Mouse (Mus musculus) embryo, embryonic 9.5 days (tissue): ENCODE measurements at regions not wholly inside any gene's neighbourhood (a gene's known extent, or its start where the extent isn't known, plus 50 kb on each side); places are given as distances from the start of the nearest gene placed in this dataset.
A peak's percentile ranks its signal among the peaks of the same experiment; 100 is the strongest.
"Not testable (repeated sequence)": the region's sequence is repeated elsewhere in the genome, so short reads cannot be mapped to it uniquely, and the experiment has no call there.

Source experiments
- DNase-seq: peaks from one replicate; pipeline ENCODE4 v3.0.0-alpha.2; 2017; ENCODE audit errors: extremely low spot score

DNA sequence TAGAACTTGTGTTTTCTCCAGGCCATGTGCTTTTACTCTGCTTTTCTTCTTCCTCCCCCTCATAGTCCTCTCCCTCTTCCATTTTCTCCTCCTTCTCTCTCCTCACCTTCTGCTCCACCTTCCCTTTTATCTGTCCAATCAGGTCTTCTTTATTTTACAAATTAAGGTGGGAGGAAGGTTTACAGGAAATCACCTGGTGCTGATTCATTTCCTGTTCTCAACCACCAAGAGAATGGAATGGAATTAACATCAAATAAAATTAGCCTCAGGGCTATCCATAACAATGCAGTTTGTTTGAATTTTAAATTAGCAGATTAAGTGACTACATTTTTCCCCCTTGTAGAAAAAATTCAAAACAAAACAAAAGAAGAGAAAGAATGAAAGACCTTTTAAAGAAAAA lies 414.3 kb upstream of the Slc39a10 start:
- DNase-seq = no peak

DNA sequence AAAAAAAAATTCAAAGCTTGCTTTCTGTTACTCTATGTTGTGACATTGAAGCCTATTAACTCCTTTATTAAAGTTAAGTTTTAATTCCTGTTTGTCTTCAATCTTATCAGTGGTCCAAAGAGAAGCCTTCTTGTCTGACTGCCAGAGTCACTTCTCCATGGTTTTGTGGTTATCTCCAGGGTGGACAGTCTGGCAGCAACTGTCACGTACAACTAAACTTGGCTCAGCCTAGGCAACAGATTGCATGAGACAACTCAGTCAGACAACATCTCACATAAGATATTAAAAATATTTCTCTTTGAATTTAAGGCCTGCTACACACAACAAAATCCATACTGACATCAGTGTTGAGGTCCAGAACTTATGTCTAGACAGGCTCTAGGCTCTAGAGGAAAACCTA lies 406.7 kb upstream of the Slc39a10 start:
- DNase-seq = no peak

DNA sequence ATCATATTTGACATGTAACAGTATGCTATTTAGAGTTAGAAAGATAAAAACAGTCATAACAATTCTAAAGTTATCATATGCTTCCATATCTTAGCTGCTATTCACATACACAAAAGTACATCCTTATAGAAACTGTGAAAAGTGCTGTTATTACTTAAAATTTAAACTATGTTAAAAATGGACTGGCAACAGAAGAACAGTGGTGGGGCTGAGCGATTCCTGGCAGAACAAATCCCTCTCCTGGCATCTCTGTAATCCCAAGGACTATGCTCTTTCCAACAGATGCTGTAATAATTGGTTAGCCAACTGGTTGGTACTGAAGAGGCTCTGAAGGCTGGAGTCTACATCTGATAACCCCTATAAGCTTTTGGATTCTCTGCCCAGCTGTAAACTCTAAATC lies 393.0 kb upstream of the Slc39a10 start:
- DNase-seq = no peak

DNA sequence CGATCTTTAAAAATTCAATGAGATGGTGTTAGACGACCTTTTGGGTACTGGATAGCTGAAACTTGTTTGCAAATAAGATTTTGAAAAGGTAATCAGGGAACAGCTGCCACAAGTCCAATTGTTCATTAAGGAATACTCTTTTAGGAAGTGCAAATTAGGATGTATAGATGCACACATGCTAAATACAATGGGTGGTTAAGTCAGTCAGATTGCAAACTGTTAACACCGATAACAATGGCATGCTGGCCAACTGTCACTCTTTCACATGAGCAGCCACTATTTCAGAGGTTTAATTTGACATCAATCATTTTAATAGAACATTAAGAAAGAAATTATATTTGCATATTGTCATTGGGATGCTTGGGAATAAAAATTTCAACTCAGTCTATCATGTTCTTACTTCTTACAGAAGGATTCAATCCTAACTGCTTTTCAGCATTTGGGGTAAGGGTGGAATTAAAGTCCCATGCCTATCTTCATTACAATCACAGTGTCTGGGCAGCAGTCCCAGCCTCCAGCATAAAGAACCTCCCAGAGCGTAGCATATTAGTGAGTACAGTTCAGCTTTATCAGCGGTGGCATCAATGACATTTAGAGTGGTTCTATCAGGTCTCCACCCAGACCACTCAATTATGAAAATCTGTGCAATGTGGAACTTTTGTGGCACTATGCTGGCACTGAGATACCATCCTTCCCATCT lies 385.8 kb upstream of the Slc39a10 start:
- DNase-seq = no peak

DNA sequence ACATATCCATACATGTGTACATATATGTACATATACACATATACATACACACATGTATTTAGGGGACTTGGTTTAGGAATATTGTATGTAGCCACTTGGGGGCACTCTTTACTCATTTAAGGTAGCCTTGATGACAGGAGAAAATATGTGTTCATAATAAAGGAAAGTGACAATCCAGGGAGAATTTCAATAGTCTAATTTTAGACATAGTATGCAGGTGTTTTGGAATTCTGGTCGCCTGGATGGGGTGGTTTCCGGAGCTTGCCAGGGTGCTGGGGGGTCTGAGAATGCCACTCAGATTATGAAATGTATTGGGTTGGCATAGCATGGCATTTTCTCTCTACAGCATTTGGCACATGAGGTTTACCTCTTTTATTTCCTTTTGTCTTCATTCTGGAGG lies 385.2 kb upstream of the Slc39a10 start:
- DNase-seq = peak; percentile 54

DNA sequence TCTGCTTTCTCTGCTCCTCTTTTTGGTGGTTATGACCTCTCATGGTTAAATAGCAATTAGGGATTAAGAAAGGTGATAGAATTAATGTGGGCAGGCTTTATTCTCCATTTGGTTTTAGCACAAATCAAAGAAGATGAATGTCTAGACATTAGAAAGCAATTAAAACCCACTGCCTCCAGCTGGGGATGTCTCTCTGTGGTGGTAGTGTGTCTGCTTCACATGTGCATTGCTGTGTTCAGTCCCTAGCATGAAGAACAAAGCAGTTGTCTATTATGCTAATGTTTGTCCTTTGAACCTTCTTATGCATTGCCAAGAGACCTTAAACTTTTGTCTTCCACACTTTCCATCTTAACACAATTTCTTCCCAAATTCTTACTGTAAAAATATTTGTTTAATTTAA lies 379.5 kb upstream of the Slc39a10 start:
- DNase-seq = no peak

DNA sequence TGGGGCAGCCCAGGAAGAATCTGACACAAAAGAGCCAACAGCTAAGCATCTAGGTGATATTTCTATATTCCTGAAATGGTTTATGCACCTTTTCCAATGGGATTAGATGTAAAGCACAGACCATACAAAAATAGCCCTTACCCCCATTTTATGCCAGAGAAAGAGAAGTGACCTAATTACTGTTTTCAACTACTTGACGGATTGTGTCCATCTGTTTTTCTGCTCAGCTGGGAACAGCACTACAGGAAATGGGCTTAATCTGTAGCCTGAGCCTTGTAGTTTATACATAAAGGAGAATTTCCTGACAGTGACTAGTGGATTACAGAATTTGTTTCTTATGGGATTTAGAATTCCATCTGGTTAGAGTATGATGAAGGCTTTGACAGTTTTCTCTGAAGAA lies 371.0 kb upstream of the Slc39a10 start:
- peak; percentile 4 for DNase-seq

DNA sequence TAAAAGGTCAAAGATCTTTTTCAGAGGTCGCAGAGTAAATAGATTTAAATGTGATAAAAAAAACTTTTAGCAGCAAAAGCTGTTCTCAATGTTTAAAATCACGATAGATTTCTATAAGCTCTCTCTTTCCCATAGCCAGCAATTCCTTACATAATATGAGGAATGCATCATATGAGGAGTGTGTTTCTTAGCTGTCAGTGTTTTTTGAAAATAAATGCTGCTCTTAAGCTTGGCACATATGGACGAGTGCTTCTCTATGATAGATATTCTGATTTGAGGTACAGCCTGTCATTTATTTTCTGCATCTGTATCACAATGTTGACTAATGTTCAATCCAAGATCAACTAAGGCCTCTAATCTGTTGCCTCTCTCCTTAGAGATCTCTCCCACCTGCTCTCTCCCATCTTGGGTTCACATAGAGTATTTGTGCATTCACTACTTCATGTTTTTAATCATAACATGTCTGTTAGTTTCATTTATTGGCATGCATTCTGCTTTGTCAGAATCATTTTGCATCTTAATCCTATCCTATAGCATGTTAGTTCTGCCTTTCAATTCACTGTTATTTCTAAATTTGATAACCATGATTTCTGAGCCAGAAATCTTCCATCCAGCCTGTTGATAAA lies 369.0 kb upstream of the Slc39a10 start:
- no peak for DNase-seq

DNA sequence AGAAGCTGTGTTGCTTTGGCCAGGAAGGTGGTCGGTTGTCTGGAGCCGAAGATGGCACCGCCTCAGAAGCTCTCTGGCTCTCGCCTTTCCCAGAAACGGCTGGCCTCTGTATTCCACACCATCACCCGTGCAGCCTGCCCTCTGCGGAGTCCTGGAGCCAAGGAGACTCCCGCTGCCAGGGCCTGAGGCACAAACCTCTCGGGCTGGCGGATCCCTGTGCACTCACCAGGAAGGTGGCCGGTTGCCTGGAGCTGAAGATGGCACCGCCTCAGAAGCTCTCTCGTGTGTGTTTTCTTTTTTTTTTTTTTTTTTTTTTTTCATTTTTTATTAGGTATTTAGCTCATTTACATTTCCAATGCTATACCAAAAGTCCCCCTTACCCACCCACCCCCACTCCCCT lies 358.1 kb upstream of the Slc39a10 start:
- DNase-seq = not testable (repeated sequence)

DNA sequence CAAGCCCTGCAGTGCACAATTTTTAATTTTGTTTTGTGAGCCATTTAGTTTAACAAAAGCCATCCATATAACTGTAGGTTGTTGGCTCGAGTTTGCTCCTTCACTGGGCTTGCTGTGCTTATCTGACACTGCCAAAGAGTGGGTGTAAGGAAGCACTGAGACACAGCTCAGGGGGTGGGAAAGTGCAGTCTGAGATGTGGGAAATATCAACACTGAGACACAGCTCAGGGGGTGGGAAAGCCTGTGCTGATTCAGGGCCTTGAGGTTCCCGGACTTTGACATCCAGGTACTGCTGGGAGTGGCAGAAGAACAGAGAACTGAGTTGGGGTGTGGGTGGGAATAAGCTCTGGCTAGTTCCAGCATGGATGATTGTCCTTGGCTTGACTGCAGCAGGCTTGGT lies 324.4 kb upstream of the Slc39a10 start:
- no peak for DNase-seq

DNA sequence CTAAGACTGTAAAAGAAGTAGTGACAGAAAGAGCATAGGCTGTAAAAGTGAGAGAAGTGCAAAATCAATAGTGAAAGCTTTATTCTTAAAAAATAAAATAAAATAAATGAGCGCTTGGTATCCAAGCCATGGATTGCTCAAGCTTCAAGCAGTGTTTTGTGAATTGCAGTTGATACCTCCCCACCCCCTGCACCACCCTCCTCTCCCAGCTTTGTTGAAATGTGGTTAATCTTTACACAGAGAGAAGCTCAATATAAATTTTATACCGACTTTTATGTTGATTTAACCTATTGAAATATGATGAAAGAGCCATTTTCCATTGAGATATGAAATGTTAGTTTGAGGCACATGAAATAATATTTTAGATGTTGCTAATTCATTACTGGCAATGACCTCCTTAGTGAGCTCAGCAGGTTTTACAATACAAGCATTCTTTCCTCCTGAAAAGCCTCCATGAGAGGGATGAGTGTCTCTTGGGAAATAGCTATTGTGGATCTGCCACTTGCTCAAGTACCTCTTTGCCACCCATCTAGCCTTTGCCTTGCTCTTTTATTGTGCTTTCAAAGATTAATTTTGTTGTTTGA lies 323.9 kb upstream of the Slc39a10 start:
- DNase-seq = no peak

DNA sequence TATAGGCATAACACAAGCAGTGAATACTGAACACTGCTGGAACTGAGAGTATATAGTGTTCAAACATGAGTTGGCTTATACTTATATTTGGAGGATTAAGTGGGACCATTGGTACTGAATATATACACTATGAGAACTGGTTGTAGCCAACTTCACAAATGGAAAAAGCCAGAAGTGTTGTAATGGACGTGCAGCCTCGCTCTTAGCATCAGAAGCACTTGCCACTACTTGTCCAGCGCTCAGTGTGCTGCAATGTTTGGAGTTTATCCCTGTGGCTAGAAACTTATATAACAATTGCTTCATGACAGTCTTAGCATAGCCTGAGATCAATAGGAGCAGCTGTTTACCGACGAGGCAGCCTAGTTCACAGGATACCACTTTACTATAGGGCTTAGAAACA lies 320.8 kb upstream of the Slc39a10 start:
- no peak for DNase-seq

DNA sequence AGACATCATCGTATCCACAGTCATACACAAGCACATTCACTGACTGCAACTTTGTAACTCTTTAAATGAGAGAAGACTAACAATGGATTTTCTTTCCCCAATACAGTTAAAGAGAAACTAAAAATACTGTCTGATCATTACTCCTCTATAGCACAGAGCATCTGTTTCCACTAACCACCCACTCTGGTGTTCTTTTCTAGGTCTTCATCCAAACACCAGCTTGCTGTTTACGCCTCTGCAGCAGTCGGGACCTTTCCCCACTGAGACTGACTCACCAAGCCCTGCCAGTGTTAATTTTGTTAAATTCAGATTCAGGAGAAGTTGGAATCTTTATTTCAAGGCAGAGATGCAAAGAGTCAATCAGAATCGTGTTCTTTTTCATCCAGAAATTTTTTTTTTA lies 300.3 kb upstream of the Slc39a10 start:
- DNase-seq = no peak

DNA sequence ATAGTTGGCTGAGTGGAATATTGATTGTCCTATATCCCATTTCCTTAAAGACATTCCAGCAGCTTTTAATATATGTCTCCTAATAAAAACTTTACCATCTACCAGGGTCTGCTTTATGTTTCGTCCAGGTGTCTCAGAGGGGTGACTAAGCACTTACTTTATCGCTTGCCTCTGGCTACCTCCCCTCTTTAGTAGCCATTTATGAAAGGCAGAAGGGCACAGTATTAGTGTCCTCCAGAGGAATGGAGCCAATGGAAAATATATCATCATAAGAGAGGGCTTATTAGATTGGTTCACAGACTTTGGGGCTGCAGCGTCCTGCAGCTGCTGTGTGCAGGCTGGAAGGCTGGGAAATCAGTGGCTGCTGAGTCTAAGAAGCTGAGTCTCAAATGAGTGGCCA lies 271.8 kb upstream of the Slc39a10 start:
- DNase-seq = no peak

DNA sequence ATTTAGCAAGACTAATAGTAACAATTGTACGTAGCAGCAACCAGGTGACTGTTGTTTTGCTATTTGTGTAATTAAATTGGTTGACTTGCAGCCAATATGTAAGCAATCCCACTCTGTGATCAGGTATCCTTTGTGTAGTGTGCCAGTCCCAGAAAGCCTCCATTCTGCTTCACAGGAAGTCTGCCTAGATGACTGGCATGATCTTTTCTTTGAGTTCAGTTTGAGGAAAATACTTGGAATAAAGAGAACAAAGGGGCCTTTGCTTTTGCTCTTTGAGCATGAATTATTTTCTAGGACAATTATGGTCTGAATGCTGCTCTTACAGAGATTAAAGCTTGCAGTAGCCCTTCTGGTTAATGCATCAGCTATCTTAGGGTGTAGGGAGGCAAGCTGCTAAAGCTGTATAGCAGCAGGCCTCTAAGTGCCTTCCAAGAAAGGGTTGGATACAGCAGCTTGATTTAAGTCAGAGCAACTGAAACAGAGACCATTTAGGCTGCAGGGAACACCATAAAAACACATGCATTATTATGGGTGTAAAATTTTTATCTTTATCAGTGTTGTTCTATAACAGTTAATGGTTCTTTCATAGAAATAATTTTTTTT lies 271.3 kb upstream of the Slc39a10 start:
- peak; percentile 6 for DNase-seq

DNA sequence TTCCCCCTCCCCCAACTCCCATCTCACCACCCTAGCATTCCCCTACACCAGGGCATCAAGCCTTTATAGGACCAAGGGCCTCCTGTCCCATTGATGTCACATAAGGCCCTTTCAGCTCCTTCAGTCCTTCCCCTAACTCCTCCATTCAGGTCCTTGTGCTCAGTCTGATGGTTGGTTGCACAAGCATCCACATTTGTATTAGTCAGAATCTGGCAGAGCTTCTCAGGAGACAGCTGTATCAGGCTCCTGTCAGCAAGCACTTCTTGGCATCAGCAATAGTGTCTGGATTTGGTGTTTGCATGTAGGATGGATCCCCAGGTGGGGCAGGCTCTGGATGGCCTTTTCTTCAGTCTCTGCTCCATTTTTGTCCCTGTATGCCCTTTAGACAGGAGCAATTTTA lies 237.4 kb upstream of the Slc39a10 start:
- DNase-seq = not testable (repeated sequence)

DNA sequence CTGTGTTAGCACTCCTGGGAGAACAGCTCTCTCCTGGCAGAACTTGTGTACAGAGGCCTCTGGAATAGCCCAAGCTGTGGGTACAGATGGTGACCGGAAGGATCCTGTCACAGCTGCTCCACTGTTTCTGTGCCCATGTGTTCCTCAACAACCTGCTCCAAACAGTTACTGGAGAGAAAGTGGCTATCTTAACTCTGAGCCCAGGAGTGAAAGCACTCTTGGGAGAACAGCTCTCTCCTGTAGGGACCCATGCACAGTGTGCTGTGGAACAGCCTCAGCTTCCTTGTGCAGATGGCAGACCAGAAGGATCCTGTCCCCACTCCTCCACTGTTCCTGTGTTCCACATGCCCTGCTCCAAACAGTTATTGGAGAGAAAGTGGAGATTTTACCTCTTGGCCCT lies 227.0 kb upstream of the Slc39a10 start:
- DNase-seq = no peak

DNA sequence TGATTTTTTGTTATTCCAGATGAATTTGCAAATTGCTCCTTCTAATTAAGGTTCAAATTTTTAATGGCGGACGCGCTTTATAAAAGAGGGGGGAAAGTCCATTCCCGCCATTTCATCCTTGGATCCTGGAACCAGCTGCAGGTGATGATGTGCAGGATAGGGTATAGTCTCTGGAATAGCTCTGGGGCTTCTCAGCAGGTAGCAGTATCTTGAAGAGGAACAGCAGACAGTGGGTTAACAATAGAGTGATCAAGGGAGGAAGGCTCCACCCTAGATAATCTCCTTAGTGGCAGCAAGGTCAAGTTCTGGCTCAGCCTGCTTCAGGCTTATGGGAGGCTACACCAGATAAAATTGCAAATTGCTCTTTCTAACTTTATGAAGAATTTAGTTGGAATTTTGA lies 224.0 kb upstream of the Slc39a10 start:
- DNase-seq = not testable (repeated sequence)

DNA sequence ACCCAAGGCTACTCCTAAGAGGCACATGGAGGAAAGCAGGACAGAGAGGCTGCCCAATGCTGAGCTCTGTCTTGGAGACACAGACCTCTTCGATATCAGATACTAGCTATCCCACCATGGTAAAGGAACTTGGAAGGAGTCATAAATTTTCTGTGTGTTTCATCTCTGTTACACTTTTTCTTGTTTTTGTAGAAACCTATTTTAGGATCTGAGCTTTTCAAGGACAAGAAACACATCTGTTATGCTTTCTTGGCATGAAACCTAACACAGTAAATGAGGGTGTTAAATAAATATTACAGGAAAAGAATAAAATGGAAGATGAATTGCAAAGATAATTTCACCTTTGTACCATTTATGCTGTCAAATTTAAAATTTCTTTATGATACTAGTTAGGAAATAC lies 219.8 kb upstream of the Slc39a10 start:
- no peak for DNase-seq

DNA sequence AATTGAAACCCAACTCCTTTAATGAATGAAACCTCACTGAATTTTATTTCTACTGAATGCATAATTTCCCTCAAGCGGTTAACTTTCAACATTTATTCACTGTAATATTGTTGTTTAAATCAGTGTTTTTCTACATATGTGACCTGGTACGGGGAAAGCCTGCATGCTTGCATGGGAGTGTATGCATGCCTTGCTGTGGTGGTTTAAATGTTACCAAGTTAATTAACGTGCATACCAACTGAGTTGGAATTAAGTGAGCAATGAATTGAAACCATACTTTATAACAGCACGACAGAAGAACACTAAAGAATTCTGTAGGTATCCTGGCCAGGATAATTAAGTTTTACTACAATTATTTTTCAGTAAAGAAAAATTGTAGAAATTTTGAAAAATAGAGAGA lies 211.4 kb upstream of the Slc39a10 start:
- DNase-seq = no peak

DNA sequence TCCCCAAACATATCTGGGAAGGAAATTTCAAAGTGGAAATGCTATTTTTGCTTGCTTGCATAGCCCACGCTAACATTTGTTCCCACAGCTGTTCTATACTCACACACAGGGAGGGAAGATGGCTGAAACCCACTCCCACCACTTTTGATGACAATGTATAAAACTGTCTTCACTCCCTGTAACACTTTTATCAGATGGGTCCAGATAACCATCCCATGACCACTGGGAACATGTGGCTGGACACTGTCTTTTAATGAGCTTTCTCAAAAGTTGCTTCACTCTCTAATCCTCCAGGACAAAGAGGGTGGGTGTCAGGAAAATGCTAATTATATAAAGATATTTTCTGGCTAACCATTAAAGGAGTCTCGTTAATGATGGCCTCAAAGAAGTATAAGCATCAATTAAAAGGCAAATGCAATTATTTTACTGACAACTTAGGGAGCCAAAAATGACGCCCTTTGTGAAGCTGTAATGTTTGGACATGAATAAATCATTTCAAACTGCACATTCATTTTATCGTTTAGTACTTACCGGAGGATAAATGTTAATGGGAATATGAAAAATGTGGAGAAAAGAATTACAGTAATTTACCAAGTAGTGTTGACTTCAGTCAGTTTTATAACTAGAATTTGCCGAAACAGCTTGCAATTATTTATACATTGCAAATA lies 210.8 kb upstream of the Slc39a10 start:
- no peak for DNase-seq
